Mouse (Mus musculus): ENCODE data around the gene Efcab7.

- TF ChIP-seq HCFC1 (IDR thresholded peaks at IDR 0.05; ENCODE audit: borderline replicate concordance, insufficient read depth, low read length) (no peak), ZC3H11A (IDR thresholded peaks at IDR 0.05; ENCODE audit: borderline replicate concordance, low read depth, low read length) (no peak), MAFK (IDR thresholded peaks at IDR 0.05; ENCODE audit: insufficient read depth, low read depth, low read length) (no peak), CHD2 (IDR thresholded peaks at IDR 0.05; ENCODE audit: low read depth, low read length) (no peak), ZNF384 (IDR thresholded peaks at IDR 0.05; ENCODE audit: low read depth, low read length) (no peak)
These were observed 661 bp upstream of the Efcab7 start for GRCm38 (mm10) chr4:99828337-99828736.
